Mouse (Mus musculus) adrenal gland, postnatal 36 days (tissue): ENCODE results near the gene Slc26a11. TPM values are rescaled to one million over a fixed set of nuclear protein-coding genes. Genes with fewer than 3 reads are reported as not detected.
"Not testable (repeated sequence)": the region's sequence is repeated elsewhere in the genome, so short reads cannot be mapped to it uniquely, and the experiment has no call there.

Experiments
- DNase-seq, 2 experiments: peaks; one replicate each; pipeline ENCODE4 v3.0.0; 2021; ENCODE audit warnings: mixed read lengths in 1 of 2
- total RNA-seq, 2 experiments: library from RNA; stranded (reverse); gene quantifications; 2 replicates each; pipeline ENCODE4 v1.2.3; 2021

The Slc26a11 gene
- total RNA-seq, 2 experiments from 2014 or later = 6.5 to 8.4 TPM

DNA sequence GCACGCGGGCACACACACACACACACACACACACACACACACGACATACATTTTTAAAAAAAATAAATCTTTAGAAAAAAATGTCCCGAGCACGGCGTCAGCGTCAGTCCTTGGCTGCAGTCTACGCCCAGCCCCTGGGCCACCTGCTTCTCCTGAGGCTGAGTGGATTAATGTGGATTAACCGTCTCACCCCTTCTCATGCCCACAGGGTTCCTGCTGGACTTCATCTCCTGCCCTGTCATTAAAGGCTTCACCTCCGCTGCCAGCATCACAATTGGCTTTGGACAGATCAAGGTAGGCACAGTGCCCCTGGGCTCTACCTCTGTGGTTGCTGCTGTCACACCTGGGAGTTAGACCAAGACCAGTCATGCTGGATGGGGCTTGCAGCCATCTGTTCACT is 3.7 kb downstream of the Slc26a11 start:
- no peak for DNase-seq

DNA sequence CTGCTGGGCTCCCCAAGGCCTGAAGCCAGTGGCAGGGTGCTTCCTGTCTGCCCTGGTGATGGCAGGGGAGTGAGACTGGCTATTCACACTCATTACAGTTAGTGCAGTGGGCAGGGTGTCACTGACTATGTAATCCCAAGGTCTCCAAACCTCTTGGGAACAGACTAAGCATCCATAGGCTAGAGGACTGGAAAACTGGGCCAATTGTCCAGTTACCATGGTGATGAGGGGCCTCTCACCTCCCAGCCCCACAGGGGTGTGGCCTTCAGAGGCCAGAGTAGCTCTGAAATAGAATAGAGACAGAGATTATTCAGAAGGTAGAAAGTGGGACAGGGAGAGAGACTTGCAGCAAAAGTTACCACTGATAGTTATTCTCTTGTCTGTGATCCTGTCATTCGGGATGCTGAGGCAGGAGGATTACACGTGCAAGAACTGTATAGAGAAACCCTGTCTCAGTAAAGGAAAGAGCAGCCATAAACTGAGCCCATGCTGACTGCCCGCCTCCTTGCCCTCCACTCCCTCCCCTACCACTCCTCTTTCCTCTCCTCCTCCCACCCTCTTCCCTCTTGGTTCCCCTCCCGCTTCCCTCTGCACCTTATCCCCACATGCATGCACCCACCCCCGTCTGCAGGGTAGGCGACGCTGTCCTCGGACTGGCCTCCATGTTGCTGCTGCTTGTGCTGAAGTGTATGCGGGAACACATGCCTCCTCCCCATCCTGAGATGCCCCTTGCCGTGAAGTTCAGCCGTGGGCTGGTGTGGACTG is 7.6 kb downstream of the Slc26a11 start:
- no peak for DNase-seq

DNA sequence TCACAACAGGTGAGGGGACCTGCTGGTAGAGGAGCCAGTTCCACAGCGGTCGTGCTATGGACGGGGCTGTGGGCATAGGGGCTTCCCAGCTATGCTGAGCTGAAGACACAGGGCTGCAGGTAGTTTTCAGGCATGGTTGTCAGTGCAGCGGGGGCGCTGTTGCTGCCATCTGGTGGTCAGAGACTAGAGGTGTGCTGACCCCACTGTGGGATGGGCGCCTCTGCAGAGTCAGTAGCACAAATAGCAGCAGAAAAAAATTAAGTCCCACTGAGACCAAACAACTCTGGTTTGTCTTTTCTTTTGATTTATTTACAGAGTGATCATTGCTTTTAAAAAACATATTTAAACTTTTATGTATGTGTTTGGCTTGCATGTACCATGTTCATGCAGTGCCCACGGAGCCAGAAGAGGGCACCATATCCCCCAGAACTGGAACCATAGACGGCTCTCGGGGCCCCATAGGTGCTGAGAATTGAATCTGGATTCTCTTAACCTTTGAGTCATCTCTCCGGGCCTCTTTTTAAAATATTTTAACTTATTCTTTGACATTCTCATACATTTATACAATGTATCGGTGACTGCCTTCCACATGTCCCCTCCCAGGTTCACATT is 8.3 kb downstream of the Slc26a11 start:
- DNase-seq = peak; percentile 75 to 81

DNA sequence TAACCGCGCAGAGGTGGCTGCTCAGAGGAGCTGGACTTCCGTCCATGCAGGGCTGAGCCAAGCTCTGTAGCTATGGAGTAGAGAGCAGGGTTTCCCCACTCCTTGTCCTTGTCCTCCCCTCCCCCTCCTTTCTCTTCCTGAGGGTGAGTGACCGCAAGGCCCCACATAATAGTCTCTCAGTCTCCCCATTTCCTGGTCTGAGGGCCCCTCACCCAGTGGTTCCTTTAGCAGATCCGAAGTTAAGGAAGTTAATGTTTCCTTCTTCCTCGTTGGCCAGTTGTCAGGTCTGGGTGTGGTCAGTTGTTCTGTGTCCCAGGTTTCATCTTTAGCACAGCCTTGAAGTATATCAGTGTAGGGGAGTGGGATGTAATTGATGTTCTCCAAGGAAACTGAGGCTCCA is 20.1 kb downstream of the Slc26a11 start:
- no peak for DNase-seq

DNA sequence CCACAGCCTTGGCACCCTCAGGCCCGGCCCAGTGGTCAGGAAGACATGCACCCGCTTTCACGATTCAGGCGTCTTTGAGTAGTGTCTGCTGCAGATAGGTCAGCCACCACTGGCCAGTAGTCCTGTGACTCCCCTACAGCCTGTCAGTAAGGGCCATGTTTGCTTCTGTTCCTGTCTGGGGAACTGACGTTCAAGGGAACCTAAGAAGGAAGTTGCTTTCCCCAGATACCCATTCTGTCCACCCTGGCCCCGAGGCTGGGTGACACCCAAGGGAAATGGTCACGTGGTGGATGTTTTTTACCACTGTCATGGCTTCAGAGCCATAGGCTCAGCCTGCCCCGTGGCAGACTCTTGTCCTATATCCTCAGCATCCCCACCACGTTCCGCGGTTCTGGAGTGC is 22.0 kb downstream of the Slc26a11 start:
- DNase-seq = no peak

DNA sequence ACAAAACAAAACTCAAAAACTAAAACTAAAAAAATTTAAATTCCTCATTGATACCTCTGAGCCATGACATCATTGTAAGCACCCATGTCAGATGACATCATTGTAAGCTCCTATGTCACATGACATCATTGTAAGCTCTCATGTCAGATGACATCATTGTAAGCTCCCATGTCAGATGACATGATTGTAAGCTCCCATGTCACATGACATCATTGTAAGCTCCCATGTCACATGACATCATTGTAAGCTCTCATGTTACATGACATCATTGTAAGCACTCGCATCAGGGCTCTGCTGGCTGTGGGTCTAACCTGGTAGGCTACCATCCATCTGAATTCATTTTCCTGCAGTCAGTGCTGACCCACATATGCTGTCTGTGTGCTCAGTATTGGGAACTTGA is 23.2 kb downstream of the Slc26a11 start:
- no peak for DNase-seq

DNA sequence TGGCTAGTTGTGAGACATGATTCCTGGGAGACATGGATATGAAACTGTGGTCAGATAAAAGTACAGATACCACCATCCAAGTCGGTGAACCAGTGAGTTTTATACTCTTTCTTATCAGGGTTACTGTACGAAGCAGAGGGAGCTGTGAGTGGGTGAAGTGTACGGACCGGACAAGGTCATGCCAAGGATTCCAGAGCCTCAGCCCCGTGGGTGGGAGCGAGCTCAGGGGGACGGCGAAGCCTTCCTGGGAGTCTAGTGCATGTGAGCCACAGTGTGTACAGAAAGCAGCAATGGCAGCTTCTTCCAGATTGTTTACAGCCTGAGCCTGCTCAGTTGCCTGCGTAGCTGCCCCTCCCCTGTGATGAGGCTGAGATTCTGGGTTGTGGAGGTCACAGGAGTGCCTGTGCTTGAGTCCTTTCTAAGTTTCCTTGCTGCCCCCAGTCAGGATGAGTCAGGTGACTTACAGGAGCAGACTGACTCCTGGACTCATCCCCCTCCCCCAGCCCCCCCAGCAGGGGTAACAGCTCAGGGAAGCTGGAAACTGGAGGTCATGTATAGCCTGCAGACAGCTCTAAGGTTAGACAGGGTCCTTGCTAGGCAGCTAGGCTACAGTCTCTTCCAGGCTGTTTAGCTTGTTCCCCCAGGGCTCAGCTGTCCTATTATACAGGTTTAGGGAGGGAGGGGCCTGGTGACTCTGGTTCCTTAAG is 26.4 kb downstream of the Slc26a11 start:
- DNase-seq = no peak

DNA sequence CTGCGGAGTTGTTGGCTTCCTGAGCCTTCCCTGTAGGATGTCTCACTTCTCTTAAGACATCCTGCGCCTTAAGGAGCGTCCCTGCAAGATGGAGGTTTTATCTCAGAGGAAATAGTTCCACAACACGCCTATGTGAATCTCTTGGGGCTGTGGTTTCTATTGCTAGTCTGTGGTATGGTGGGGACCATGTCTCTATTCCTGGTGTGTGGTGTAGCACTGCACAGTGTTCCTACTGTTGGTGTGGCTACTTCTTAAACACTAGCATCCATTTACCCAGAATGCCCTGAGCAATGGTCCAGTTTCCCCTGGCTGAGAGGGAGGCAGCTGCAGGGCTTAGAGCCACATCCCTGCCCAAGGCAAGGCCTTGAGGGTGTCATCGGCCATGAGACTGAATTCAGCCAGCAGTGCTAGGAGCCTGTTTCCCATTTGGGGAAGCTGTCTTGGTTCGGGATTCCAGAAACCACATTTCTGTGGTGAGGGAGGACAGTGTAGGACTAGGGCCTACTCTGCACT is 27.0 kb downstream of the Slc26a11 start:
- DNase-seq = peak in 1 of 2 experiments; percentile 32

DNA sequence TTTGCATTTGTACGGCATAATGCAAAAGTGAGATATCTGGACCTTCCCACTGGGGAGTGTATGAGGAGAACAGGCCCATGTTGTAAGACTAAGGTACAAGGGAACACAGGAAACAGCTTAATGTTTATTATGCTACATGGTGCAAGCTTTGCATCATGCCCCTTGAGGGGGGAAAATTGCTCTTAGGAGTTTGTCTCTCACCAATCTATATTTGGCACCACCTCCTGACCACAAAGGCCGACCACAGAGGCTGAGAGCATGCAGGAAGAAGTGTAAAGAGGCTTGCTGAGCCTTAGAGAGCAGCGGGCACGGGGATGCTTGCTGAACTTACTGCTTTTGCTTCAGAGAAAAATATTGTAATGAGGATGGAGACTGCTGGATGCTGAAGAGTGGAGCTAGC is 29.5 kb downstream of the Slc26a11 start:
- no peak for DNase-seq

DNA sequence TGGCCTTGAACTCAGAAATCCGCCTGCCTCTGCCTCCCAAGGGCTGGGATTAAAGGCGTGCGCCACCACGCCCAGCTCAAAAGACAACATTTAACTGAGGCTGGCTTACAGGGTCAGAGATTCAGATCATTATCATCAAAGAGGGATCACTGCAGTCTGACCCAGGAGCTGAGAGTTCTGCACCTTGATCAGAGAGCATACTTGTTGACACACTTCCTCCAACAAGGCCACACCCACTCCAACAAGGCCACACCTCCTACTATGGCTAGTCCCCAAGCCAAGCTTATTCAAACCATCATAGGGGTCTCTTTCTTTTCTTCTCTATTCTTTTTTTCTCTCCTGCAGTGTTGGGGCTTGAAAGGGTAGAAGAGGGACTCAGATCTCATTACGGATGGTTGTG is 30.9 kb downstream of the Slc26a11 start:
- no peak for DNase-seq

DNA sequence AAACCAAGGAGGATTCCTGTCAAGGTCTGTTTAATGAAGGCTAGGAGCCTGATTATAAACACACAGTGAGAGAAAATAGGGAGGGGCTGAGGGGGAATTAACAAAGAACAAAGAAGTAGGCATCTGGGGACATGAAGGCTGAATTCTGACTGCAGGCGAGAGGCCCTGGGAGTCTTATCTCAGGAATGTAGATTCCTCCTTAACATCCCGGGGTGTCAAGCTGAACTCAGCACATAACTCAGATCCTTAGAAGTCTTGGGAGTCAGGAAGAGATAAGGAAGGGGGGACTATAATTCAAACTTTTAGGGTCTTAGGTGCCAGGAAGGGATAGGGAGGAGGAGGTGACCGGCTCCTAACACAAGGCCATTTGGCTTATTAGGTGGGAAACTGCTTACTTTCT is 31.9 kb downstream of the Slc26a11 start:
- not testable (repeated sequence) for DNase-seq

DNA sequence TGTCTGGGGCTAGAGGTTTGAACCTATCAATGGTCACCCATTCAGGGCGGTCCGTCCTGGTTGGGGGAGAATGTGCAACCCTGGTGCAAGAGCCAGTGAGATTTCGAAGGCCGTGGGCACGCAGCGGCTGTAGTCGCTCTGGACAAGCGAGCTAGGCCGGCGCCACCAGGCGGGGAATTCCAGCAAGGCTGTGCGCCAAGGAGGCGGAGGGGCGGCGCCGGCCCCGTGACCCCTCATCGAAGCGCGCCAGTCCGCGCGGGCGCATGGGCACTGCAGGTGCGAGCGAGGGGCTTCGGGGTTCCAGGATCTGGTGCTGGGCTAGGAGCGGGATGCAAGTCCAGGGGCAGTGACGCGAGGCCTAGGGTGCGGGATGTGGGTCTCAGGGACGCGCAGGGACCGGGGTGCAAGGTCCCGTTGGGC is 34.5 kb downstream of the Slc26a11 start:
- DNase-seq = peak; percentile 91 to 93

DNA sequence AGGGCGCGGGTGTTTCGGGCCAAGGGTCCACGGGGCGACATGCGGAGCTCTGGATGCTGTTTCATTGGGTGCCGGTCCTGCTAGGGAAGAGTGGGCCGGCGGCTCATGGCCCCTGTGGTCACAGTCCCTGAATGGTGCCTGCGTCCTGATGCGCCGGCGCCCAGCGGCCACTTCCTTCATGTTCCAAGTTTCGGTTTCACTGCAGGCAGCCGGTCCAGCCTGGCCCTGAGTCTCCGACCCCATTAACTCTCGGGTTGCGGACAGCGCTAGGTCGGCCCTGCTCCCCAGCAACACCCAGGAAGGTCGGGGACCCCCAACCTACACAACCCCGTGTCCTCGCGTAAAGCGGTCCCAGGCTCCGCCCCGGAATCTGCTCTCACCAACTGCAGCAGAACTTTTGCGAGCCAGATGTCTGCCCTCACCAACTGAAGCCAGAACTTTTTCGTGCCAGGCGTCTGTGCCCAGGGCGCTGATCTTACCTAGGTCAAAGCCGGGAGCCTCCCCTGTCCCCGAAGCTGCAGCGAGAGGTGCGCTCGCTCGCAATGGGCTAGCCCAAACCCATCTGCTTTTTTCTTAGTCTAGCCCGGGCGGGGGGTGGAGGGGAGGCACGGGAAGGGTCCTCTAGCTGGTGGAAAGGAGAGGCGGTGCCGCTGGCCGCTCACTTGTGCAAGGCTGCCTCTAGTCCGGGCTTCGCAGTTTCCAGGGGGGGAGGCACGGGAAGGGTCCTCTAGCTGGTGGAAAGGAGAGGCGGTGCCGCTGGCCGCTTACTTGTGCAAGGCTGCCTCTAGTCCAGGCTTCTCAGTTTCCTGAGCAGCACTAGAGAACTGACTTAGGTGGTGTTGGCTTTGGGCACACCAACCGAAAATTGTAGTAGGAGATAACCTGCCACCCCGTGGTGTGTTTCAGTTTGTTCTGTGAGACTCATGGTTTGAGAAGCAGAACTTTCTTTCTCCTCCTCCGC is 35.2 kb downstream of the Slc26a11 start:
- peak; percentile 82 to 85 for DNase-seq

DNA sequence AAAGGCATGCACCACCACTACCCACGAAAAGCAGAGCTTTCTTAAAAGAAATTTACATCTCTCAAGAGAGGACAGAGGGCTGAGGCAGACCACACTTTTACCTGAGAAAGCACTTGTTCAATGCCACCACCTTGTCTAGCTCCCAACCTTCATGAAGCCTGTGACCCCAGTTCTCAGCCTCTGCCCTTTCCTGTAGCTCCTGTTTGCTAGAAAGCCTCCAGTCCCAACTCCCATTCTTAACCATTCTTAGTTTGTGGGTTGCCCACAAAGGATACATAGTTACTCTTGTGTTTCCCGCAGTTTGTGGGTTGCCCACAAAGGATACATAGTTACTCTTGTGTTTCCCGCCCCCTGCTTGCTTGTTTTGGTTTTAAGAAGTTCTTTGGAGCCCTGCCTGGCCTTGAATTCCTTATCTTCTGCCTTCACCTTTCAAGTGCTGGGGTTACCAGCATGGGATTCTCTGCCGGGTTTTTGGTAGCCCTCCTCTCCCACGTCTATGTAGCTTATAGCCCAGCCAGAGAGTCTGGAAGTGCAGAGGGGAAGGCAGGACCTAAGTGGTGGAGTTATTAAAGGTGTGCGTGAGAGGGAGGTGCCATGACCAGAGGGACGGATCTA is 36.1 kb downstream of the Slc26a11 start:
- DNase-seq = peak; percentile 20 to 24

DNA sequence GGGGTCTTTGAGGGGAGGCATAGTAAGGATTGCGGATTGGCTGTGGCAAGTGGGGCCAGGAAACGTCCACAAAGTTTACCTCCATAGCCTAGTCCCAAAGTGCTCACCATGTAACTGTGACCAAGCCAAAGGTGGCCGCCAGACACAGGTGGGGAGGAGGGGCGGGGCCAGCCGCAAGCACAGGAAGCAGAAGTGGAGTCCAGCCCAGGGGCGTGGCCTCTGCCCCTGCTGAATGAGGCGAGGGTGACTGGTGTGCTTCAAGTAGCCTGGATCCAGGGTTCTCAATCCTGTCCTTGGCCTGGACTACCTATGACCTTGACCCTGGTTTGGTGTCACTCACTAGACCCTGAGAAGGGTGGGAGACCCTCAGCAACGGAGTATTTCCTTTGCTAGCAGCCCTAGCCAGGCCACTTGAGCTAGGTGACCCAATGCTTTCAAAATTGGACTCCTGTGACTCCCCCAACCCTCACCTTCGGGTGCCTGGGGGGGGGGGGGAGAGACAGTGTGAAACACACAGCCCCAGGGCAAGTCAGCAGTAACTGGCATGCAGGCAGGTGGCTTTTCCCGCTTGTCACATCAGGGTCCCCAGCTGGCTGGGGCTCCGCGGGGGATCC is 36.8 kb downstream of the Slc26a11 start:
- peak; percentile 84 to 92 for DNase-seq

DNA sequence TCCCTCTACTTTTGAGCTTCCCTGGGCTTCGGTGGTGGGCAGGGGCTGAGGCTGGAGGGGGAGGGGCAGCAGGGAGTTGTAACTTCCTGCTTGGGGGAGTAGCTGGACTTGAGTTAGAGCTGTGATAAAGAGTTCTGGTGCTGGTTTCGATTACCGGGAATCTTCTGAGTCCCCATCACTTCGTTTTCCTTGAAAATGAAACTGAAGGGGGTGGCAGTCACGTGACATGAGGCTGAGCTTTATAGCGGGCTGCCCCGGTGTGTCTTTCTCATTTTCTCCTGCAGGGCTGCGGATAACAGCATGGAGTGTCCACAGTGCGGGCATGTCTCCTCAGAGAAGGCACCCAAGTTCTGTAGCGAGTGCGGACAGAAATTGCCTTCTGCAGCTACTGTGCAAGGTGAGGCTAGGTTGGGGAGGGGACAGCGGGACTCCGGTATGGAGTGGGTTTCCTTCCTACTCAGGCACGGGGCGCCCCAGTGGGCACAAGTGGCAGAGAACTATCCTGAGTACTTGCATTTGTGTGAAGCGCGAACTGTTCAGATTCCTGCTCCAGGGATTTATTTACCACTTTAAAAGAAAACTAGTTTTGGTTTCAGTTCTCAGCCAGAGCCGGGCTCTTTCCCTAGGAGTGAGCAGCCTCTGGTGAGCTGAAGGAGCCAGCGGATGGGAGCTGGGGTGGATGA is 37.6 kb downstream of the Slc26a11 start, which contains the start of gene Rnf213:
Gene Rnf213, plus strand, starts transcription at position 301 of the 683 bp plus-strand sequence.
- DNase-seq = peak; percentile 73 to 84

DNA sequence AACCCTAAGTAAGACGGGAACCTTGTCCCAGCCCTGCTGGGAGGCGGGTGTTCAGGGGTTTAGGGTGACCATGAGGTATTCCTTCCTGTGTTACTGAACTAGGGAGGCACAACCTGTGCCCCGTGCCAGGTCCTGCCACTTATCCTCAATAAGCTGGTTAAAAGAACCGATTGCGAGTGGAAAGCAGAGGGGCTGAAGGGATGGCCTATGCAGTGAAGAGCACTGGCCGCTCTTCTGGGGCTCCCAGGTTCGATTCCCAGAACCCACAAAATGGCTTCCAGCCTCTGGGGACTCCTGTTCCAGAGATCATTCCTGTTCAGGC is 38.1 kb downstream of the Slc26a11 start:
- DNase-seq = no peak

DNA sequence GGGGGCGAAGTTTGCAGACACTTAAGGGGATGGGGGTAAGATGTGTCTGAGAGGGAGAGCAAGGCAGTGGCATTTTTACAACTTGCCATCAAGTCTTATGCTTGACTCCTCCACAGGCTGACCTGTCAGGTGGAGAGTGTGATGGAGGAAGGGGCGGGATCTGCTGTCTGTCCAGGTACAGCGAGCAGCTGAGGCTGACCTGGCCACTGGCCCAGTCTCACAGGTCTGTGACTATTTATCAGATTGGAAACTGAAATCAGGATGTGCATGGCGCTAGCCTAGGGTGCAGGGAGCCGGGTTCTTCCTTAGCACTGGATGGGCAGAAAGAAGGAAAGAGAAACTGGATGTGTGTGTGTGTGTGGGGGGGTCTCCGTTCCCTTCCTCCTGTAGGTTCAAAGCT is 38.9 kb downstream of the Slc26a11 start:
- DNase-seq = peak in 1 of 2 experiments; percentile 14

DNA sequence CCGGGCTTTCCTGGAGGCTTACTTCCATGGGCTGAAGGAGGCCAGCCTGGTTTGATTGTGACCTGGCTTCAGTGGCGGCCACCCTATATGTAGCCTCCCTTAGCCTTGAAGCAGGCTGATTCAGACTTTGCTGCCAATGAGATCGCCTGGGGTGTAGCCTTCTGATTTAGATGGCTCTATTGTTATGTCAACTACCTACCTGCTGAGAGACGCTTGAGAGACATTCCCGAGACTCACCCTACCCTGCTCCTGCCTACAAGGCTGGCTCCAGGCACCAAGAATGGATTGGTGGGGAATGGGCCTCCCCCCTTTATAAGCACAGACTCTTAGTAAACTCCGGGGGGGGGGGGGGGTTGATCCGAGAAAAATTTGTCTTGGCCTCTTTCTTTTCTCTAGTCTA is 40.0 kb downstream of the Slc26a11 start:
- DNase-seq = no peak

DNA sequence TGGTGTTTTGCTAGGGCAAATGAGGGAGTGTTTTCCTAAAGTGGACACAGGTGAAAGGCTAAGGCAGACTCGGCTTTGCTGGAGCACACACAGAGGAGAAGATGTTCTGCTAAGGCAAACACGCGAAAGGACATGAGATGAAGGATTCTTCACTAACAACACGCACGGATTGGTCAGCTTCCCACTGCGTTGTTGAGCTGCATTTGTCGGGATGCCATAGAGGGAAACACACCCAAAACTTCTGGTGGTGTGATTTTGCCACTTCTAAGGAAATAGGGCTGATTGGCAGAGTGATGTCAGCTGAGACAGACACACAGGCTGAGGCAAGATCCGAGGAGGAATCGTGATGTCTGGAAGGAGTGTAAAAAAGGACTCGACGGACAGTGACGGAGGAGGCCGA is 40.6 kb downstream of the Slc26a11 start:
- no peak for DNase-seq
